Mouse (Mus musculus) adrenal gland, postnatal 25 days (tissue): Measurements from ENCODE around the gene Msrb3. TPM values are rescaled to one million over a fixed set of nuclear protein-coding genes. Genes with fewer than 3 reads are reported as not detected.
"Not testable (repeated sequence)": the region's sequence is repeated elsewhere in the genome, so short reads cannot be mapped to it uniquely, and the experiment has no call there.

Experiments
- DNase-seq: peaks from one replicate; pipeline ENCODE4 v3.0.0; 2021; ENCODE audit warnings: mixed read lengths
- total RNA-seq: library from RNA; stranded (reverse); gene quantifications from 2 replicates; pipeline ENCODE4 v1.2.3, GENCODE M21; 2021

The Msrb3 gene
- total RNA-seq, 1 experiment from 2014 or later = 46.9 TPM

GRCm38 (mm10) chr10:120751295-120751722, 147.6 kb downstream of the Msrb3 start:
- DNase-seq = peak; percentile 82

GRCm38 (mm10) chr10:120749556-120749955, 149.3 kb downstream of the Msrb3 start:
- DNase-seq = not testable (repeated sequence)

- DNase-seq = no peak
These were observed 150.7 kb downstream of the Msrb3 start for GRCm38 (mm10) chr10:120748156-120748555.

GRCm38 (mm10) chr10:120745138-120745856, 153.6 kb downstream of the Msrb3 start:
- DNase-seq = peak; percentile 62

GRCm38 (mm10) chr10:120744441-120745137, 154.3 kb downstream of the Msrb3 start:
- no peak for DNase-seq

DNA sequence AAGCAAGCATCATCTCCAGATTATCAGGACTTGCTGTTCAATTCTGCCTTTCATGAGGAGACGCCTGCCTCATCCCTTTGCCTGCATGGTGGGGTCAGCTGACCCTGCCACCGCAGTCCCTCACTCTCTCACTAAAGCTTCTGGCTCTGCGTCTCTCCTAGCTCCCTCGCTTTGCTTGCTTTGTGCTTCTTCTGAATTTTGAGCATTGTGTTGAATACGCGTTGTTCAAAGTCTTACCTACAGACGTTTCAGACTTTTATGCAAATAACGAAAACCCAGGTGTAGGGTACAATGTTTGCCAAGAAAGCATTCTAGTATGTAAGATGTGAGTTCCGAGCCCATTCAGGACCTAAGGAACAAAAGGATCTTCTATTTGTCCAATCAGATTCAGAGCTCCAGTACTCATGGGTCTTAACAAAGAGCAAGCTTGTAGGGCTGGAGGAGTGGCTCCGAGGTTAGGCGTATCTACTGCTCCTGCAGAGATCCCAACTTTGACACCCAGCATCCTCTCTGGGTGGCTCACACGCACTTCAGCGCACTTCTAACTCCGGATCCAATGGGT, 162.3 kb downstream of the Msrb3 start:
- DNase-seq = no peak

GRCm38 (mm10) chr10:120735722-120736507, 163.0 kb downstream of the Msrb3 start:
- DNase-seq = no peak

DNA sequence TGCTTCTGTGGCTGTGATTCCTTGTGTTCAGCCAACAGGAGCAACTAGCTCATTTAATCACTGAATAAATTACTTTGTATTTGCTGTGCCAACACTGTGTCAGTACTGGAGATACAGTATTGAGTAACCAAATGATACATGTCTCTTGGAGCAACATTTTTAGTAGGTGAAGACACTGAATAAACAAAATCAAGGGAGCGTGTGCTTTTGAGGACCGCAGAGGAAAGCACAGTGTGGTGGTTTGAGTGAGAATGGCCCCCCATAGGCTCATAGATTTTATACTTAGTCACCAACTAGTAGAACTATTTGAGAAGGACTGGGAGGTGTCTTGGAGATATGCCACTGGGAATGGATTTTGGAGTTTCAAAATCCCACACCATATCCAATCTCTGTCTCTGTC, 164.5 kb downstream of the Msrb3 start:
- DNase-seq = no peak

Other genes starting within 250 kb of the Msrb3 start
- 22.5 and 25.0 TPM in 2 replicates for gene Lemd3, start 80.2 kb upstream of the Msrb3 start, total RNA-seq
- gene Wif1, start 134.9 kb upstream of the Msrb3 start, total RNA-seq = 0.18 TPM in 1 of 2 replicates, not detected in the other